Comparison of ENCODE assay signal across 26 mouse cellular contexts in genomic region chr6:100164162-100164561, GRCm38 (mm10).
DNase-seq lines count a peak whose midpoint lies in the region; ATAC-seq and TF ChIP-seq lines count a peak whose summit lies in the region.
"Had no signal": no experiment of that assay in that cellular context is flagged by ENCODE, and none has a peak within 500 bp of the region (broad histone marks: within the 10 kb centered on the region; RNA-seq: fewer than 3 reads in every experiment).

No protein-coding gene starts in this region.

- no peak overlapping the region for H3K27ac ChIP-seq in hindbrain, embryonic 11.5 days (ENCODE audit: low read depth, low read length)
- no peak overlapping the region for H3K27ac ChIP-seq in hindbrain, postnatal 0 days
- H3K27ac ChIP-seq in neural tube, embryonic 12.5 days, result no peak overlapping the region
- H3K27ac ChIP-seq in forebrain, embryonic 16.5 days (ENCODE audit: low read length), result no peak overlapping the region
- H3K27ac ChIP-seq: embryonic facial prominence, embryonic 12.5 days; heart, embryonic 13.5 days; hindbrain, embryonic 14.5 days; kidney, postnatal 0 days; left cerebral cortex, adult 2 months; liver, embryonic 14.5 days had no signal

- DNase-seq in adrenal gland, postnatal 14 days, result peak; percentile 29
- no peak for DNase-seq in adrenal gland, postnatal 4 days (ENCODE audit: low spot score in 2 of 2)
- DNase-seq in hindbrain, embryonic 11.5 days (ENCODE audit: low spot score), result peak; percentile 43
- DNase-seq in hindbrain, postnatal 0 days (ENCODE audit: low spot score), result no peak
- DNase-seq in adrenal gland, postnatal 36 days, result peak; percentile 18 to 39
- DNase-seq: cerebellum, adult 9-10 months; gastrocnemius, postnatal 14 days; heart, postnatal 14 days; kidney, adult 2 months; layer of hippocampus, adult 9-11 months; lung, embryonic 14.5 days; lung, postnatal 36 days; thymus, postnatal 14 days had no signal

- H3K4me2 ChIP-seq in hindbrain, embryonic 11.5 days (replicated peaks; ENCODE audit: low read depth, low read length), result no peak overlapping the region
- H3K4me2 ChIP-seq in hindbrain, postnatal 0 days (ENCODE audit: low read depth, low read length), result no peak overlapping the region
- H3K4me2 ChIP-seq in neural tube, embryonic 12.5 days (replicated peaks), result 0 out of 2 replicates have a peak overlapping the region, but pooled peaks have one; percentile 56
- no peak overlapping the region for H3K4me2 ChIP-seq in forebrain, embryonic 16.5 days (ENCODE audit: low read length)
- H3K4me2 ChIP-seq: midbrain, embryonic 11.5 days had no signal

- peaks cover 9% of the 10 kb centered on the region for H3K4me1 ChIP-seq in hindbrain, embryonic 11.5 days (replicated peaks; ENCODE audit: control insufficient read depth, insufficient read depth, low read length)
- peaks cover 10% of the 10 kb centered on the region for H3K4me1 ChIP-seq in hindbrain, postnatal 0 days (ENCODE audit: insufficient read depth, low read length)
- peaks cover 29% of the 10 kb centered on the region for H3K4me1 ChIP-seq in neural tube, embryonic 12.5 days
- H3K4me1 ChIP-seq in forebrain, embryonic 16.5 days (replicated peaks; ENCODE audit: control insufficient read depth, insufficient read depth, low read length), result peaks cover 24% of the 10 kb centered on the region

- H3K36me3 ChIP-seq in hindbrain, embryonic 11.5 days (ENCODE audit: control insufficient read depth, insufficient read depth, low read length), result no peaks in the 10 kb centered on the region
- H3K36me3 ChIP-seq in hindbrain, postnatal 0 days (ENCODE audit: insufficient read depth, low read length), result no peaks in the 10 kb centered on the region
- H3K36me3 ChIP-seq in neural tube, embryonic 12.5 days, result no peaks in the 10 kb centered on the region
- H3K36me3 ChIP-seq in forebrain, embryonic 16.5 days (ENCODE audit: control insufficient read depth, insufficient read depth), result no peaks in the 10 kb centered on the region
- H3K36me3 ChIP-seq: embryonic facial prominence, embryonic 12.5 days; forebrain, embryonic 12.5 days; heart, embryonic 13.5 days; limb, embryonic 15.5 days; neural tube, embryonic 13.5 days had no signal

- 0 out of 2 replicates have a peak, but pooled peaks have one; percentile 1 for ATAC-seq in hindbrain, embryonic 11.5 days (ENCODE audit: low FRiP score)
- ATAC-seq in hindbrain, postnatal 0 days, result no peak
- no peak for ATAC-seq in neural tube, embryonic 12.5 days (ENCODE audit: low FRiP score, low read depth)
- no peak for ATAC-seq in forebrain, embryonic 16.5 days
- ATAC-seq: activated CD4-positive, CD25-positive, alpha-beta regulatory T cell, adult 4 months had no signal

- peaks cover 7% of the 10 kb centered on the region; the same call in 1 of the 2 replicates for H3K27me3 ChIP-seq in hindbrain, embryonic 11.5 days (ENCODE audit: control insufficient read depth, insufficient read depth, low read length)
- H3K27me3 ChIP-seq in hindbrain, postnatal 0 days (ENCODE audit: insufficient read depth, low read length), result peaks cover 3% of the 10 kb centered on the region; the same call in 1 of the 2 replicates
- H3K27me3 ChIP-seq in neural tube, embryonic 12.5 days (replicated peaks), result peaks cover 6% of the 10 kb centered on the region; the same call in 1 of the 2 replicates
- H3K27me3 ChIP-seq in forebrain, embryonic 16.5 days (replicated peaks; ENCODE audit: control insufficient read depth, insufficient read depth, low read length), result 0 out of 2 replicates have a peak, but pooled peaks cover 3% of the 10 kb centered on the region

- H3K9ac ChIP-seq in hindbrain, embryonic 11.5 days (ENCODE audit: low read depth, low read length), result no peak overlapping the region
- H3K9ac ChIP-seq in hindbrain, postnatal 0 days (replicated peaks; ENCODE audit: low read length), result no peak overlapping the region
- H3K9ac ChIP-seq in neural tube, embryonic 12.5 days, result no peak overlapping the region
- H3K9ac ChIP-seq in forebrain, embryonic 16.5 days (replicated peaks; ENCODE audit: low read depth, low read length), result no peak overlapping the region
- H3K9ac ChIP-seq: embryonic facial prominence, embryonic 12.5 days; forebrain, embryonic 12.5 days; hindbrain, embryonic 14.5 days; limb, embryonic 15.5 days; liver, embryonic 14.5 days; neural tube, embryonic 13.5 days had no signal

- TF ChIP-seq CTCF in hindbrain, postnatal 0 days (IDR thresholded peaks at IDR 0.05; ENCODE audit: low read depth), result no peak

- no peaks in the 10 kb centered on the region for H3K9me3 ChIP-seq in hindbrain, embryonic 11.5 days (ENCODE audit: control insufficient read depth, low read length)
- no peaks in the 10 kb centered on the region for H3K9me3 ChIP-seq in hindbrain, postnatal 0 days (ENCODE audit: low read length)
- no peaks in the 10 kb centered on the region for H3K9me3 ChIP-seq in neural tube, embryonic 12.5 days
- no peaks in the 10 kb centered on the region for H3K9me3 ChIP-seq in forebrain, embryonic 16.5 days (ENCODE audit: control insufficient read depth, low read length)
- H3K9me3 ChIP-seq: embryonic facial prominence, embryonic 12.5 days; forebrain, embryonic 12.5 days; heart, embryonic 13.5 days; limb, embryonic 15.5 days; neural tube, embryonic 13.5 days had no signal

- 25% methylated on average over 4 of the region's 4 CpGs for WGBS in hindbrain, embryonic 11.5 days
- 31% methylated on average over 4 of the region's 4 CpGs for WGBS in hindbrain, postnatal 0 days
- 42% methylated on average over 4 of the region's 4 CpGs for WGBS in neural tube, embryonic 12.5 days
- WGBS in forebrain, embryonic 16.5 days, result 43% methylated on average over 4 of the region's 4 CpGs

- H3K4me3 ChIP-seq in hindbrain, embryonic 11.5 days (ENCODE audit: low read depth, low read length), result no peak overlapping the region
- no peak overlapping the region for H3K4me3 ChIP-seq in hindbrain, postnatal 0 days (ENCODE audit: low read length)
- no peak overlapping the region for H3K4me3 ChIP-seq in neural tube, embryonic 12.5 days
- H3K4me3 ChIP-seq in forebrain, embryonic 16.5 days (replicated peaks; ENCODE audit: low read length), result no peak overlapping the region
- H3K4me3 ChIP-seq: embryonic facial prominence, embryonic 12.5 days; forebrain, embryonic 12.5 days; left cerebral cortex, adult 2 months; neural tube, embryonic 13.5 days had no signal

Comparison
In these comparisons a context has a peak if more than half of its experiments do, and no peak if none do; other contexts are left out.
1. DNase-seq: peak in adrenal gland, postnatal 14 days (single experiment), hindbrain, embryonic 11.5 days (single experiment) and adrenal gland, postnatal 36 days (2 of 2); none in adrenal gland, postnatal 4 days (0 of 2) and hindbrain, postnatal 0 days (single experiment).